Mouse (Mus musculus): ENCODE results near the gene Podxl. TPM values are rescaled to one million over a fixed set of nuclear protein-coding genes. Genes with fewer than 3 reads are reported as not detected.
A peak's percentile ranks its signal among the peaks of the same experiment; 100 is the strongest.
"Not testable (repeated sequence)": the region's sequence is repeated elsewhere in the genome, so short reads cannot be mapped to it uniquely, and the experiment has no call there.

Podxl gene
- polyA plus RNA-seq, 1 experiment from 2014 or later = 7.1 TPM

DNA sequence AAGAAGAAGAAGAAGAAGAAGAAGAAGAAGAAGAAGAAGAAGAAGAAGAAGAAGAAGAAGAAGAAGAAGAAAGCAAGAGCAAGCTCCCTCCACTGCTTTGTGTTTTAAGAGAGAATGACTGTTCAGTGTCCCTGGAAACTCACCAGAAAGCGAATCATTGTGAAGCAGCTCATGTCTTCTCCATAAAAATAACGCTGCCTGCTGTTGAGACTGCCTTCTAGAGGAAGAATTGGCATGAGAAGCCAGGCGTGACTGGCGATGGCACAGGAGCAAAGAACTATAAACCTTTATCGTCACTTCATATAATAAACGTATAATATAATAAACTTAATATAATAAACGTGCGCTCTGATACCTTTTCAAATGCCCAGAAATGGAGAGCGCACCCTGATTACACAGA lies 12.4 kb upstream of the Podxl start:
- Histone ChIP-seq H3K4me3 (ENCODE audit: low read depth, low read length) (no peak overlapping the region), H3K27ac (ENCODE audit: low read depth, low read length) (no peak overlapping the region), H3K9me3 (ENCODE audit: control insufficient read depth, low read length) (no peaks in the 10 kb centered on the region), H3K4me1 (ENCODE audit: control insufficient read depth, insufficient read depth, low read length) (no peaks in the 10 kb centered on the region), H3K36me3 (ENCODE audit: control insufficient read depth, insufficient read depth, low read length) (no peaks in the 10 kb centered on the region), H3K27me3 (ENCODE audit: control insufficient read depth, insufficient read depth, low read length) (no peaks in the 10 kb centered on the region), H3K4me2 (ENCODE audit: low read depth, low read length) (no peak overlapping the region), H3K9ac (replicated peaks; ENCODE audit: low read depth, low read length) (no peak overlapping the region)
- 64% methylated on average over 9 of the region's 9 CpGs for WGBS
- no peak for ATAC-seq (ENCODE audit: low read depth)

DNA sequence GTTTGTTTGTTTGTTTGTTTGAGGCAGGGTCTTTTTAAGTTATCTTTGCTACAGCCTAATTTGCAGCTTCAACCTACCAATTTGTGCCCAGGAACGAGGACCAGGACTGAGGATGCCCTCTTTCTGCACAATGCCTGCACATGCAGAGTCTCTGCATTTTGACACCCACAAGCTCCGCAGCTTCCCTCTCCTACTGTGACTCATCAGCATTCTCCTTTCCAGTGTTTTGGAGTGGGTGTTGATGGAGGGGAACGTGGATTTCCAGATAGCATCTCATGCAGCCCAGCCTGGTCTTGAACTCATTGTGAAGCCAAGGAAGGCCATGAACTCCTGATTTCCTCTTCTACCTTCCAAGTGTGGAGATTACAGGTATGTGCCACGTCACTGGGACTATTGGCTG lies 11.3 kb upstream of the Podxl start:
- no peaks in the 10 kb centered on the region for H3K27me3 ChIP-seq (ENCODE audit: control insufficient read depth, insufficient read depth, low read length)
- H3K9me3 ChIP-seq (ENCODE audit: control insufficient read depth, low read length) = no peaks in the 10 kb centered on the region
- H3K4me2 ChIP-seq (ENCODE audit: low read depth, low read length) = no peak overlapping the region
- no peak overlapping the region for H3K27ac ChIP-seq (ENCODE audit: low read depth, low read length)
- H3K4me3 ChIP-seq (ENCODE audit: low read depth, low read length) = no peak overlapping the region
- H3K36me3 ChIP-seq (ENCODE audit: control insufficient read depth, insufficient read depth, low read length) = no peaks in the 10 kb centered on the region
- 80% methylated on average over 4 of the region's 4 CpGs for WGBS
- H3K9ac ChIP-seq (replicated peaks; ENCODE audit: low read depth, low read length) = no peak overlapping the region
- ATAC-seq (ENCODE audit: low read depth) = no peak
- no peaks in the 10 kb centered on the region for H3K4me1 ChIP-seq (ENCODE audit: control insufficient read depth, insufficient read depth, low read length)

DNA sequence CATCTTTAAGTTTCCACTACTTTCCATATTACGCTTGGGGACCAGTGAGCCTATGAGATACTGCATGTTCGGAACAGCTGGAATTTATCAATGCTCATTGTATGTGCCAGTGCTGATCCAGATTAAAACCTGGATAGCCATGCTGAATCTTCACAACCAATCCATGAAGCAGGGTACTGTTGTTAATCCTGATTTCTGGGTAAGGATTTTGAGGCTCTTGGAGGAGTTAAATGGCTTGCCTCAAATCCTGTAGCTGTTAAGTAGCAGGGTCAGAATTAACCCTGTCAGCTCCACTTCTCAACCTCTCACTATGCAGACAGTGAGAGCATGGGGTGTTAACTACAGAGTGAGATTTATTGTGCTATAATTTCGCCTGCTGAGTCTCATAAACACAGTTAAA lies 7.7 kb upstream of the Podxl start:
- no peaks in the 10 kb centered on the region for H3K9me3 ChIP-seq (ENCODE audit: control insufficient read depth, low read length)
- H3K4me2 ChIP-seq (ENCODE audit: low read depth, low read length) = no peak overlapping the region
- no peak overlapping the region for H3K4me3 ChIP-seq (ENCODE audit: low read depth, low read length)
- H3K27me3 ChIP-seq (ENCODE audit: control insufficient read depth, insufficient read depth, low read length) = no peaks in the 10 kb centered on the region
- H3K4me1 ChIP-seq (ENCODE audit: control insufficient read depth, insufficient read depth, low read length) = no peaks in the 10 kb centered on the region
- no peaks in the 10 kb centered on the region for H3K36me3 ChIP-seq (ENCODE audit: control insufficient read depth, insufficient read depth, low read length)
- no peak overlapping the region for H3K27ac ChIP-seq (ENCODE audit: low read depth, low read length)
- no peak for ATAC-seq (ENCODE audit: low read depth)
- no peak overlapping the region for H3K9ac ChIP-seq (replicated peaks; ENCODE audit: low read depth, low read length)
- 62% methylated on average over 3 of the region's 3 CpGs for WGBS

DNA sequence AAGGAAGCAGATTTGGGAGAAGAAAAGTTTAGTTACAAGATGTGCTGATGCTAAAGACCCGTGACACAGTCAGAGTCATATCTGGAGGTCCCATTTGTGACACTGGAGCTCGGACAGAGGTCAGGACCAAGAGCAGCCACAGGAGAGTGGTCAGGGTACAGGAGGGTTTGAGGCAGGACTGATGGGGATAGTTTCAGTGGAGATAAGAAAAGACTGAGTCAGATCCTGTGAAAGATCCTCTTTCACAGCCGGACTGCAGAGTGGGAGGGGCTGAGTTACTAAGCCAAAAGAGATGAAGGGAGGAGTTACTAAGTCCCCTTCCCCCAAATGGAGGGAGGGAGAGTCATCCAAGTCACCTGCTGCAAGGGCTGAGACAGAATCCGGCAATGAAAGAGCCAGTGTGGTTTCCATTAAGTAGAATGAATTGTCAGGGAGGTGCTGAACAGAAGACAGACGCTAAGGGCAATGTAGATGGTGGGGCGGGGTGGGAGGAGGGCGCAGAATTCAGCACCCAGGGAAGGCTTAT lies 4.4 kb upstream of the Podxl start:
- Histone ChIP-seq H3K9ac (replicated peaks; ENCODE audit: low read depth, low read length) (no peak overlapping the region), H3K36me3 (ENCODE audit: control insufficient read depth, insufficient read depth, low read length) (no peaks in the 10 kb centered on the region), H3K27me3 (ENCODE audit: control insufficient read depth, insufficient read depth, low read length) (no peaks in the 10 kb centered on the region), H3K4me3 (ENCODE audit: low read depth, low read length) (no peak overlapping the region), H3K4me1 (ENCODE audit: control insufficient read depth, insufficient read depth, low read length) (peaks cover 4% of the 10 kb centered on the region; the same call in 1 of the 2 replicates), H3K9me3 (ENCODE audit: control insufficient read depth, low read length) (no peaks in the 10 kb centered on the region), H3K27ac (ENCODE audit: low read depth, low read length) (no peak overlapping the region), H3K4me2 (ENCODE audit: low read depth, low read length) (no peak overlapping the region)
- WGBS = 31% methylated on average over 7 of the region's 7 CpGs
- ATAC-seq (ENCODE audit: low read depth) = no peak

DNA sequence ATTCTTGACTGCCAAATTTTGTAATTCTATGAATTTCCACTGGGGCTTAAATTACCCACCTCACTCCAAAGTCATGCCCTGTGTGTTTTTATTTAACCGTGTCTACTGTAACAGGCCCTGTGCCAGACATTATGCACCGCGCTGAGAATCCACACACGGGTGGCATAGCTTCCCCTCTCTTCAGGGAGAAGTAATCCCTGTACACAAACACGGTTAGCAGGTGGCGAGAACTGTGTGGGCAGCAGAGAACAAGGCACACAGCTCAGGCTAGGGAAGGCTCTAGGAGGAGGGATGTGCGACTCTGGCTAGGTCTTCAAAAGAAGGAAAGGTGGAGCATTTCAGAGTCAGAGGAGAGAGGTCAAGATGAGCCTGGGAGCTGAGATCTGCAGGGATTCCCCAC lies 3.4 kb upstream of the Podxl start:
- 33% methylated on average over 7 of the region's 7 CpGs for WGBS
- Histone ChIP-seq H3K9ac (replicated peaks; ENCODE audit: low read depth, low read length) (no peak overlapping the region), H3K9me3 (ENCODE audit: control insufficient read depth, low read length) (no peaks in the 10 kb centered on the region), H3K27ac (ENCODE audit: low read depth, low read length) (no peak overlapping the region), H3K4me3 (ENCODE audit: low read depth, low read length) (no peak overlapping the region), H3K36me3 (ENCODE audit: control insufficient read depth, insufficient read depth, low read length) (no peaks in the 10 kb centered on the region), H3K4me2 (ENCODE audit: low read depth, low read length) (no peak overlapping the region), H3K4me1 (ENCODE audit: control insufficient read depth, insufficient read depth, low read length) (peaks cover 9% of the 10 kb centered on the region; the same call in 1 of the 2 replicates), H3K27me3 (ENCODE audit: control insufficient read depth, insufficient read depth, low read length) (no peaks in the 10 kb centered on the region)
- ATAC-seq (ENCODE audit: low read depth) = no peak

DNA sequence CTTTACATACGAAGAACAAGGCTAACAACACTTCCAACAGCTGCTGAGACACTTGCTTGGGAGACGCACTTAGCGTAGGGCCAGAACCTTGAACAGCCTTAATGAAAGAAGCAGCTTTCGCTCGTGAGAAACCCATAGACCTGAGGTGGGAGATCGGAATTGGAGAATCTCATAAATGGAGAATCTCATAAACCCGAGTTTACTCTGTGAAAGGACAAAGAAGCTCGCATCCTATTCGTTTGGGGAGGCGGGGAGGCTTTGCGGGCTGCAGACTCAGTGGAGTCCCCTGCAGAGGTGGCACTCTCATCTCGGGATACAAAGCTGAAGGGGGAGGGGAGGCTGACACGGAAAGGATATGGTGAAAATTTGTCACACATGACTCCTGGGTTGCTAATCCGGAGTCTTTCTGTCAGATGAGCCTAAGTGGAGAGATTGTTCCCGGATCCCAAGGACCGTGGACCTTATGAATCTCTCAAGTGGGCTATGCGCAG lies 1.2 kb upstream of the Podxl start:
- peak overlapping the region; percentile 92 for H3K4me2 ChIP-seq (ENCODE audit: low read depth, low read length)
- WGBS = 2% methylated on average over 17 of the region's 17 CpGs
- ATAC-seq (ENCODE audit: low read depth) = no peak
- H3K4me1 ChIP-seq (ENCODE audit: control insufficient read depth, insufficient read depth, low read length) = peaks cover 19% of the 10 kb centered on the region
- H3K36me3 ChIP-seq (ENCODE audit: control insufficient read depth, insufficient read depth, low read length) = no peaks in the 10 kb centered on the region
- no peak overlapping the region for H3K27ac ChIP-seq (ENCODE audit: low read depth, low read length)
- H3K4me3 ChIP-seq (ENCODE audit: low read depth, low read length) = peak overlapping the region; percentile 76
- H3K9me3 ChIP-seq (ENCODE audit: control insufficient read depth, low read length) = no peaks in the 10 kb centered on the region
- H3K9ac ChIP-seq (replicated peaks; ENCODE audit: low read depth, low read length) = no peak overlapping the region
- no peaks in the 10 kb centered on the region for H3K27me3 ChIP-seq (ENCODE audit: control insufficient read depth, insufficient read depth, low read length)

DNA sequence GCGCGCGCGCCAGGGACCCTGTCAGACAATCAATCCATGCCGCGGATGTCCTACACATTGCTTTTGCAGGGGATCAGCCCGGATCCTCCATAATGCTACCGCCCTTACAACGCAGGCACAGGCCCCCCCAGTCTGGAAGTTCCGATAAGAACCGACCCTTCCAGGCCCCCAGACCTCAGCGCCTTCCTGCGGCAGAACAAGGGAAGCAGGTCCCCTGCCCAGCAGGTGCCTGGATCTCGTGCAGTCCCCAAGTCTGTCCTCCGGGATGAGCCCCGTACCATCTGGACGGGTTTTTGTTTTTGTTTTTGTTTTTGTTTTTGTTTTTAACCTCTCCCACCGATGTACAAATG lies 376 bp upstream of the Podxl start:
- Histone ChIP-seq H3K9me3 (ENCODE audit: control insufficient read depth, low read length) (no peaks in the 10 kb centered on the region), H3K4me3 (ENCODE audit: low read depth, low read length) (peak overlapping the region; percentile 76), H3K27ac (ENCODE audit: low read depth, low read length) (no peak overlapping the region; the same call in 1 of the 2 replicates), H3K4me1 (ENCODE audit: control insufficient read depth, insufficient read depth, low read length) (peaks cover 19% of the 10 kb centered on the region), H3K4me2 (ENCODE audit: low read depth, low read length) (peak overlapping the region; percentile 92), H3K27me3 (ENCODE audit: control insufficient read depth, insufficient read depth, low read length) (no peaks in the 10 kb centered on the region), H3K9ac (replicated peaks; ENCODE audit: low read depth, low read length) (peak overlapping the region; percentile 88), H3K36me3 (ENCODE audit: control insufficient read depth, insufficient read depth, low read length) (no peaks in the 10 kb centered on the region)
- no peak; the same call in 1 of the 2 replicates for ATAC-seq (ENCODE audit: low read depth)
- WGBS = under 1% methylated on average over 18 of the region's 18 CpGs

DNA sequence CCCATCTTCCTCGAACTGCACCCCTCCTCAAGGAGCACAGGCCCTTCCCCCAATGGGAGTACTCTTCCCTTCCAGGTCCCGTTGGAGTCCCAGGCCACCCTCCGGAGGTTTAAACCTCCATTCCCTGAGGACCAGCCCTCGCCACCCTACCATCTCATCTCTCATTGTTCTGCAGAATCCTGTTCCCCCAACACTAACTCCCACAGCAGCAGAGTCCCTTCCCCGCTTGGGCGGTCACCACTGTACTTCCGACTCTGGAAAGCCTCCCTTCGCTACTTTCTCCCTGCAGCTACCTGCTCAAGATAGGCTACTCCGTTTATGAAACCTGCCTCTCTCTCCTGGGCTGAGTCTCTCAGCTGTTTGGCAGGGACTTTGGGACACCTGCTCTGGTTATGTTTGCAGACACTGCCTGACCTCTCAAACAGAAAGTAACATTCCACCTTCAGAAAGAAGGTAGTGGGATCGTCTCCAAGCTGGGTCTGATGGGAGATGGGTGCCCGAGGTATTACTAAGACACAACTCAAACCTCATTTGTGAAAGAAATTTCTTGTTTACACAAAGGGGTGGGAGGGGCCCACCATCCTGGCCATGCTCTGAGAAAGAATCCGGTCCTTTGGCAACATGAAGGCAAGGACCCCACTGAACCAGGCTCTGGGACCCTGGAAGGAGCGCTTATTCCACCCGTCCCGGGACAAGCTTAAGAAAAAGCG lies 1.3 kb downstream of the Podxl start:
- Histone ChIP-seq H3K36me3 (ENCODE audit: control insufficient read depth, insufficient read depth, low read length) (no peaks in the 10 kb centered on the region), H3K4me3 (ENCODE audit: low read depth, low read length) (peak overlapping the region; percentile 76), H3K9me3 (ENCODE audit: control insufficient read depth, low read length) (no peaks in the 10 kb centered on the region), H3K27ac (ENCODE audit: low read depth, low read length) (no peak overlapping the region), H3K4me2 (ENCODE audit: low read depth, low read length) (peak overlapping the region; percentile 92), H3K27me3 (ENCODE audit: control insufficient read depth, insufficient read depth, low read length) (no peaks in the 10 kb centered on the region), H3K4me1 (ENCODE audit: control insufficient read depth, insufficient read depth, low read length) (peaks cover 19% of the 10 kb centered on the region), H3K9ac (replicated peaks; ENCODE audit: low read depth, low read length) (peak overlapping the region; percentile 88; the same call in 1 of the 2 replicates)
- WGBS = 6% methylated on average over 16 of the region's 16 CpGs
- ATAC-seq (ENCODE audit: low read depth) = no peak

DNA sequence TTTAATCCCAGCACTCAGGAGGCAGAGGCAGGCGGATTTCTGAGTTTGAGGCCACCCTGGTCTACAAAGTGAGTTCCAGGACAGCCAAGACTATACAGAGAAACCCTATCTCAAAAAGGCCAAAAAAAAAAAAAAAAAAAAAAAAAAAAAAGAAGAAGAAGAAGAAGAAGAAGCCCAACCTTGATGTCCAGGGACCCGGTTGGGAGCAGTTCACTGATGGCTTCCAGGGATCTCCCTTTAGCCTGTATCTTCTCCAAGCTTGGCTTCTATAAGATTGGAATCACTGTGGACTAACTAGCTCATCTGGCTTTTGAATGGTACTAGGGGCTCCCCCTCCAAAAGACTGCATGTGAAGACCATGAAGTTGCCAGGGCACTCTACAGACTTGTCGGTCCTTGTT lies 1.8 kb downstream of the Podxl start:
- peaks cover 19% of the 10 kb centered on the region for H3K4me1 ChIP-seq (ENCODE audit: control insufficient read depth, insufficient read depth, low read length)
- not testable (repeated sequence) for H3K9ac ChIP-seq (replicated peaks; ENCODE audit: low read depth, low read length); H3K36me3 ChIP-seq (ENCODE audit: control insufficient read depth, insufficient read depth, low read length); ATAC-seq (ENCODE audit: low read depth); H3K27ac ChIP-seq (ENCODE audit: low read depth, low read length); H3K9me3 ChIP-seq (ENCODE audit: control insufficient read depth, low read length); H3K27me3 ChIP-seq (ENCODE audit: control insufficient read depth, insufficient read depth, low read length)
- WGBS = 64% methylated on average over 3 of the region's 3 CpGs
- peak overlapping the region; percentile 76 for H3K4me3 ChIP-seq (ENCODE audit: low read depth, low read length)
- peak overlapping the region; percentile 92 for H3K4me2 ChIP-seq (ENCODE audit: low read depth, low read length)

Data from neural tube, embryonic 14.5 days (tissue).